Mouse (Mus musculus) liver, adult 2 months (tissue): Measurements from ENCODE around the gene Adh1.

Experiments
- CTCF ChIP-seq: fragments of 200-500 bp; IDR thresholded peaks from 2 replicates; pipeline ENCODE4 v1.5.1; 2011; ENCODE audit warnings: low read depth, low read length, control low read depth
- POLR2A ChIP-seq: fragments of 200-500 bp; IDR thresholded peaks from 2 replicates; pipeline ENCODE4 v1.6.1; 2011; ENCODE audit warnings: low read length, control low read depth; ENCODE audit not compliant: insufficient read depth; ENCODE audit errors: extremely low read depth

DNA sequence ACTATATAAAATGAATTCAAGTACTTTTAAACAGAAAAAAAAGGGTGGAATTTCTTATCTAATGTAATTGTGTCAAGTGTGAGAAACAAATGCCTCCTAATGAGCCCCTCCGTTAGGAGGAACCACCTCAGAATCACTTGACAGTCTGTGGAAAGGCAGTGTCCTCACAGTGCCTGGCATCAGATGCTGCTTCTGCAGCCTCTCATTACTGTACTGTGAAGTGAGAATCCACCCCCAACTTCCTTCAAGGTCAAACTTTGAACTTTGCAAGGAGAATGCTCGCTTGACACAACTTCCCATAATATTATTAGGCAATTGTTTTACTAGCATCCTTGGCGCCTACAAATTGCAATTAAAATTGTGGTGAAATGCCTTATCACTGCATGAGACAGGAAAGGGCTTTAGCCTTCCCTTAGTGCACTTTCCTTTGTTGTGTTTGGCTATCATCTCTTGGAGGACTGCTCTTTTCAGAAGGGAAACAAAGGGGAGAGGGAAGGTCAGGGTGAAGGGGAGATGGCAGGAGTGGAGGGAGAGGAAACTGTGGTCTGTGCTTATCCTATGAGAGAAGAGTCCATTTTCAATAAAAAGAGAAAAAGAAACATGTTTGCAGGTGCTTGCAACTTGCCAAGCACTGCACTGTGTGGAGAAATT, 75.4 kb downstream of the Adh1 start:
- no peak for TF ChIP-seq CTCF
- TF ChIP-seq POLR2A = no peak
